Mouse (Mus musculus) hindbrain, embryonic 16.5 days (tissue): ENCODE measurements at regions not wholly inside any gene's neighbourhood (a gene's known extent, or its start where the extent isn't known, plus 50 kb on each side); places are given as distances from the start of the nearest gene placed in this dataset.
A peak's percentile ranks its signal among the peaks of the same experiment; 100 is the strongest.

Experiments used
- ATAC-seq: fragments of 200-750 bp; cut with Nextera tagmentation; 2 replicates; pipeline ENCODE4 v1.8.0; 2017; ENCODE audit warnings: moderate TSS enrichment, moderate library complexity
- H3K27ac ChIP-seq: fragments of 300-500 bp; sonication (generic); 2 replicates; pipeline ENCODE4 v1.5.1; 2014; ENCODE audit warnings: low read depth, mild to moderate bottlenecking, control low read depth, low read length, moderate library complexity
- H3K27me3 ChIP-seq: fragments of 300-500 bp; sonication (generic); replicated peaks from 2 replicates; pipeline ENCODE4 v1.6.1; 2014; ENCODE audit warnings: low read length; ENCODE audit not compliant: control insufficient read depth, insufficient read depth
- H3K36me3 ChIP-seq: fragments of 300-500 bp; sonication (generic); 2 replicates; pipeline ENCODE4 v1.6.1; 2014; ENCODE audit warnings: mild to moderate bottlenecking, low read length, moderate library complexity, mixed read lengths; ENCODE audit not compliant: control insufficient read depth, insufficient read depth
- H3K4me1 ChIP-seq: fragments of 300-500 bp; sonication (generic); 2 replicates; pipeline ENCODE4 v1.6.1; 2014; ENCODE audit warnings: low read depth, low read length; ENCODE audit not compliant: control insufficient read depth, insufficient read depth
- H3K4me2 ChIP-seq: fragments of 300-500 bp; sonication (generic); 2 replicates; pipeline ENCODE4 v1.6.1; 2014; ENCODE audit warnings: mild to moderate bottlenecking, low read length, control low read depth, moderate library complexity
- H3K4me3 ChIP-seq: fragments of 300-500 bp; sonication (generic); 2 replicates; pipeline ENCODE4 v1.5.1; 2014; ENCODE audit warnings: mild to moderate bottlenecking, low read length, control low read depth, moderate library complexity
- H3K9ac ChIP-seq: fragments of 300-500 bp; sonication (generic); 2 replicates; pipeline ENCODE4 v1.6.1; 2014; ENCODE audit warnings: low read depth, mild to moderate bottlenecking, control low read depth, low read length, moderate library complexity
- H3K9me3 ChIP-seq: fragments of 300-500 bp; sonication (generic); 2 replicates; pipeline ENCODE4 v1.6.1; 2014; ENCODE audit warnings: mild to moderate bottlenecking, low read length, moderate library complexity; ENCODE audit not compliant: control insufficient read depth
- WGBS: fragments of 180-500 bp; shearing (Covaris S2); extraction: QIAGEN DNeasy Blood & Tissue Kit; methylation state at CpG from one replicate; pipeline ENCODE4 v1.1.7; 2014; 5-methylcytosine and 5-hydroxymethylcytosine counted together

- WGBS = 86% methylated on average over 3 of the region's 3 CpGs
- no peak for ATAC-seq
- Histone ChIP-seq H3K4me3 (no peak overlapping the region), H3K9ac (no peak overlapping the region), H3K27ac (no peak overlapping the region), H3K9me3 (no peaks in the 10 kb centered on the region), H3K27me3 (no peaks in the 10 kb centered on the region), H3K36me3 (no peaks in the 10 kb centered on the region), H3K4me2 (no peak overlapping the region), H3K4me1 (no peaks in the 10 kb centered on the region)
These were observed 232.6 kb upstream of the Gm21830 start for GRCm38 (mm10) chr2:67180962-67181361.

GRCm38 (mm10) chr2:67221061-67221802, 192.3 kb upstream of the Gm21830 start:
- Histone ChIP-seq H3K36me3 (no peaks in the 10 kb centered on the region), H3K4me1 (no peaks in the 10 kb centered on the region), H3K27me3 (no peaks in the 10 kb centered on the region), H3K9me3 (no peaks in the 10 kb centered on the region), H3K27ac (no peak overlapping the region), H3K4me3 (no peak overlapping the region), H3K9ac (no peak overlapping the region), H3K4me2 (no peak overlapping the region)
- 75% methylated on average over 2 of the region's 2 CpGs for whole genome bisulfite sequencing
- ATAC-seq = no peak

GRCm38 (mm10) chr2:67226299-67226698, 187.2 kb upstream of the Gm21830 start:
- Histone ChIP-seq H3K4me1 (no peaks in the 10 kb centered on the region), H3K9ac (no peak overlapping the region), H3K36me3 (no peaks in the 10 kb centered on the region), H3K27me3 (no peaks in the 10 kb centered on the region), H3K4me2 (no peak overlapping the region), H3K9me3 (no peaks in the 10 kb centered on the region), H3K4me3 (no peak overlapping the region), H3K27ac (no peak overlapping the region)
- ATAC-seq = no peak
- 93% methylated on average over 2 of the region's 2 CpGs for WGBS

- peak; percentile 78 for ATAC-seq
- H3K4me2 ChIP-seq = no peak overlapping the region
- H3K27ac ChIP-seq = no peak overlapping the region
- no peak overlapping the region for H3K9ac ChIP-seq
- H3K27me3 ChIP-seq = no peaks in the 10 kb centered on the region
- 36% methylated on average over 1 of the region's 1 CpGs for WGBS
- no peaks in the 10 kb centered on the region for H3K4me1 ChIP-seq
- no peak overlapping the region for H3K4me3 ChIP-seq
- no peaks in the 10 kb centered on the region for H3K9me3 ChIP-seq
- no peaks in the 10 kb centered on the region for H3K36me3 ChIP-seq
These were observed 156.1 kb upstream of the Gm21830 start for GRCm38 (mm10) chr2:67257455-67257854.
